Mouse (Mus musculus) small intestine, adult 2 months (tissue): ENCODE results near the gene Sugt1.

Source experiments
- CTCF ChIP-seq: fragments of 200-500 bp; IDR thresholded peaks from 2 replicates; pipeline ENCODE4 v1.5.1; 2012; ENCODE audit warnings: low read depth, mild to moderate bottlenecking, control low read depth, inconsistent platforms, low read length, moderate library complexity, mixed read lengths; ENCODE audit not compliant: insufficient replicate concordance, insufficient read length; ENCODE audit errors: extremely low read depth
- POLR2A ChIP-seq: fragments of 200-500 bp; IDR thresholded peaks from 2 replicates; pipeline ENCODE4 v1.6.1; 2012; ENCODE audit warnings: low read depth, mild to moderate bottlenecking, control low read depth, inconsistent platforms, low read length, moderate library complexity

GRCm38 (mm10) chr14:79606867-79607266 is 19.4 kb downstream of the Sugt1 start:
- TF ChIP-seq POLR2A (no peak), CTCF (no peak)
